Mouse (Mus musculus) stomach, embryonic 16.5 days (tissue): ENCODE measurements around the gene Evi5l. TPM values are rescaled to one million over a fixed set of nuclear protein-coding genes. Genes with fewer than 3 reads are reported as not detected.

Source experiments
- ATAC-seq: fragments of 200-750 bp; cut with Nextera tagmentation; 2 replicates; pipeline ENCODE4 v1.8.0; 2017; ENCODE audit warnings: moderate number of reproducible peaks, moderate TSS enrichment; ENCODE audit not compliant: insufficient read depth, low FRiP score
- H3K27ac ChIP-seq: fragments of 300-500 bp; sonication (generic); 2 replicates; pipeline ENCODE4 v1.5.1; 2014; ENCODE audit warnings: low read length
- H3K27me3 ChIP-seq: fragments of 300-500 bp; sonication (generic); 2 replicates; pipeline ENCODE4 v1.6.1; 2014; ENCODE audit warnings: low read length, control low read depth, mixed read lengths; ENCODE audit not compliant: control insufficient read depth, insufficient read depth
- H3K36me3 ChIP-seq: fragments of 300-500 bp; sonication (generic); 2 replicates; pipeline ENCODE4 v1.6.1; 2014; ENCODE audit warnings: low read length; ENCODE audit not compliant: control insufficient read depth, insufficient read depth
- H3K4me1 ChIP-seq: fragments of 300-500 bp; sonication (generic); 2 replicates; pipeline ENCODE4 v1.6.1; 2014; ENCODE audit warnings: low read length, control low read depth, mixed read lengths; ENCODE audit not compliant: control insufficient read depth, insufficient read depth
- H3K4me2 ChIP-seq: fragments of 300-500 bp; sonication (generic); 2 replicates; pipeline ENCODE4 v1.6.1; 2014; ENCODE audit warnings: low read depth, low read length, mixed read lengths
- H3K4me3 ChIP-seq: fragments of 300-500 bp; sonication (generic); replicated peaks from 2 replicates; pipeline ENCODE4 v1.5.1; 2014; ENCODE audit warnings: mild to moderate bottlenecking, low read length
- H3K9ac ChIP-seq: fragments of 300-500 bp; sonication (generic); 2 replicates; pipeline ENCODE4 v1.6.1; 2014; ENCODE audit warnings: low read length
- H3K9me3 ChIP-seq: fragments of 300-500 bp; sonication (generic); replicated peaks from 2 replicates; pipeline ENCODE4 v1.6.1; 2016; ENCODE audit warnings: low read length, control low read depth; ENCODE audit not compliant: control insufficient read depth
- WGBS: fragments of 180-500 bp; shearing (Covaris S2); extraction: QIAGEN DNeasy Blood & Tissue Kit; methylation state at CpG from one replicate; pipeline ENCODE4 v1.1.7; 2014; 5-methylcytosine and 5-hydroxymethylcytosine counted together
- polyA plus RNA-seq: library from polyadenylated mRNA; unstranded; fragments of >200 nt; fragmentation: Nextera tagmentation; extraction: Ambion mirVana; gene quantifications from 2 replicates; pipeline ENCODE4 v1.2.1, GENCODE M21; 2015

Gene Evi5l
- polyA plus RNA-seq, result 18.9 and 22.2 TPM in 2 replicates

- WGBS, result under 1% methylated on average over 50 of the region's 51 CpGs
- Histone ChIP-seq H3K27me3 (no peaks in the 10 kb centered on the region), H3K4me1 (peaks cover 6% of the 10 kb centered on the region), H3K36me3 (no peaks in the 10 kb centered on the region), H3K27ac (no peak within 1 kb of the TSS), H3K9ac (peak within 1 kb of the TSS; percentile 80), H3K4me3 (peak within 1 kb of the TSS; percentile 93), H3K4me2 (peak within 1 kb of the TSS; percentile 81), H3K9me3 (no peaks in the 10 kb centered on the region)
- peak; percentile 99 for ATAC-seq
These were observed at the start of gene Evi5l for GRCm38 (mm10) chr8:4165852-4166751. Gene Evi5l (plus strand): TSS chr8:4166567.

GRCm38 (mm10) chr8:4133798-4134197, 32.6 kb upstream of the Evi5l start, which contains the start of gene Cd209g:
Gene Cd209g (plus strand): TSS chr8:4134098.
- 92% methylated on average over 10 of the region's 10 CpGs for WGBS
- ATAC-seq, result no peak

GRCm38 (mm10) chr8:4139660-4140646, 26.4 kb upstream of the Evi5l start:
- Histone ChIP-seq H3K9me3 (0 out of 2 replicates have a peak, but pooled peaks cover 3% of the 10 kb centered on the region), H3K9ac (no peak overlapping the region), H3K4me3 (no peak overlapping the region), H3K27ac (no peak overlapping the region), H3K4me1 (no peaks in the 10 kb centered on the region), H3K4me2 (no peak overlapping the region), H3K36me3 (no peaks in the 10 kb centered on the region), H3K27me3 (no peaks in the 10 kb centered on the region)
- 12% methylated on average over 12 of the region's 12 CpGs for WGBS
- ATAC-seq, result 0 out of 2 replicates have a peak, but pooled peaks have one; percentile 21

More at GRCm38 (mm10) chr8:4133798-4134197, 32.6 kb upstream of the Evi5l start, which contains the start of gene Cd209g:
- no peaks in the 10 kb centered on the region for H3K36me3 ChIP-seq
- no peak within 1 kb of the TSS for H3K4me3 ChIP-seq
- no peak within 1 kb of the TSS for H3K9ac ChIP-seq
- no peak within 1 kb of the TSS for H3K27ac ChIP-seq
- no peaks in the 10 kb centered on the region for H3K4me1 ChIP-seq
- no peaks in the 10 kb centered on the region for H3K9me3 ChIP-seq
- no peaks in the 10 kb centered on the region for H3K27me3 ChIP-seq
- H3K4me2 ChIP-seq, result no peak within 1 kb of the TSS

- 59% methylated on average over 3 of the region's 3 CpGs for WGBS
- Histone ChIP-seq H3K27me3 (no peaks in the 10 kb centered on the region), H3K4me1 (no peaks in the 10 kb centered on the region), H3K9ac (no peak overlapping the region), H3K4me2 (no peak overlapping the region), H3K27ac (no peak overlapping the region), H3K4me3 (no peak overlapping the region), H3K36me3 (no peaks in the 10 kb centered on the region), H3K9me3 (0 out of 2 replicates have a peak, but pooled peaks cover 3% of the 10 kb centered on the region)
- ATAC-seq, result no peak
These were observed 24.6 kb upstream of the Evi5l start for GRCm38 (mm10) chr8:4141721-4142120.

- Histone ChIP-seq H3K27me3 (no peaks in the 10 kb centered on the region), H3K36me3 (no peaks in the 10 kb centered on the region), H3K4me2 (no peak overlapping the region), H3K9me3 (0 out of 2 replicates have a peak, but pooled peaks cover 3% of the 10 kb centered on the region), H3K27ac (no peak overlapping the region), H3K4me3 (no peak overlapping the region), H3K9ac (no peak overlapping the region), H3K4me1 (no peaks in the 10 kb centered on the region)
- no peak for ATAC-seq
- 53% methylated on average over 1 of the region's 1 CpGs for WGBS
These were observed 19.1 kb upstream of the Evi5l start for GRCm38 (mm10) chr8:4147272-4147671.

- Histone ChIP-seq H3K27me3 (no peaks in the 10 kb centered on the region), H3K9me3 (no peaks in the 10 kb centered on the region), H3K4me1 (no peaks in the 10 kb centered on the region), H3K27ac (no peak overlapping the region), H3K9ac (no peak overlapping the region), H3K4me2 (no peak overlapping the region), H3K4me3 (no peak overlapping the region), H3K36me3 (no peaks in the 10 kb centered on the region)
- no peak for ATAC-seq
These were observed 11.5 kb upstream of the Evi5l start for GRCm38 (mm10) chr8:4154878-4155277.

- no peak overlapping the region for H3K4me2 ChIP-seq
These were observed 3.6 kb upstream of the Evi5l start for GRCm38 (mm10) chr8:4162786-4163185.

GRCm38 (mm10) chr8:4165176-4165851, 1.1 kb upstream of the Evi5l start:
- Histone ChIP-seq H3K9ac (peak overlapping the region; percentile 41), H3K9me3 (no peaks in the 10 kb centered on the region), H3K27ac (no peak overlapping the region), H3K27me3 (no peaks in the 10 kb centered on the region), H3K36me3 (no peaks in the 10 kb centered on the region), H3K4me1 (peaks cover 6% of the 10 kb centered on the region), H3K4me3 (peak overlapping the region; percentile 93), H3K4me2 (peak overlapping the region; percentile 56)
- ATAC-seq, result no peak
- 6% methylated on average over 13 of the region's 13 CpGs for WGBS

More at GRCm38 (mm10) chr8:4162786-4163185, 3.6 kb upstream of the Evi5l start:
- Histone ChIP-seq H3K27me3 (no peaks in the 10 kb centered on the region), H3K27ac (no peak overlapping the region), H3K36me3 (no peaks in the 10 kb centered on the region), H3K9me3 (no peaks in the 10 kb centered on the region), H3K4me1 (peaks cover 6% of the 10 kb centered on the region), H3K9ac (no peak overlapping the region), H3K4me3 (no peak overlapping the region)
- 56% methylated on average over 4 of the region's 4 CpGs for WGBS
- no peak for ATAC-seq
